Mouse (Mus musculus) brown adipose tissue, adult 24 weeks (tissue): ENCODE measurements around the gene Rbm47. TPM values are rescaled to one million over a fixed set of nuclear protein-coding genes. Genes with fewer than 3 reads are reported as not detected.

Experiments
- H3K27ac ChIP-seq: fragments of 200-500 bp; replicated peaks from 2 replicates; pipeline ENCODE4 v1.5.1; 2012; ENCODE audit warnings: low read depth, mild to moderate bottlenecking, low read length
- H3K4me1 ChIP-seq: fragments of 200-500 bp; 2 replicates; pipeline ENCODE4 v1.6.1; 2012; ENCODE audit warnings: low read length, mixed read lengths; ENCODE audit not compliant: control insufficient read depth, insufficient read depth, insufficient read length
- H3K4me3 ChIP-seq: fragments of 200-500 bp; 2 replicates; pipeline ENCODE4 v1.5.1; 2012; ENCODE audit warnings: low read depth, mild to moderate bottlenecking, low read length, moderate library complexity; ENCODE audit not compliant: insufficient read depth
- polyA plus RNA-seq: library from polyadenylated mRNA; stranded (reverse); fragments of >200 nt; gene quantifications from 2 replicates; pipeline ENCODE4 v1.2.4, GENCODE M21; 2012; ENCODE audit not compliant: missing spikeins, insufficient read depth, insufficient read length

Rbm47 gene
- polyA plus RNA-seq, 1 experiment, result 37.5 TPM

GRCm38 (mm10) chr5:66077416-66077815 is 95.5 kb downstream of the Rbm47 start:
- H3K4me3 ChIP-seq, result no peak overlapping the region
- H3K27ac ChIP-seq, result peak overlapping the region; percentile 20
- H3K4me1 ChIP-seq, result peaks cover 16% of the 10 kb centered on the region; the same call in 1 of the 2 replicates

- H3K4me1 ChIP-seq, result peaks cover 16% of the 10 kb centered on the region; the same call in 1 of the 2 replicates
- no peak overlapping the region for H3K4me3 ChIP-seq
- peak overlapping the region; percentile 20; the same call in 1 of the 2 replicates for H3K27ac ChIP-seq
Measured at GRCm38 (mm10) chr5:66076685-66077301, 96.1 kb downstream of the Rbm47 start.

- Histone ChIP-seq H3K27ac (peak overlapping the region; percentile 77), H3K4me1 (peaks cover 16% of the 10 kb centered on the region; the same call in 1 of the 2 replicates), H3K4me3 (no peak overlapping the region)
Measured at GRCm38 (mm10) chr5:66075906-66076305, 97.0 kb downstream of the Rbm47 start.

GRCm38 (mm10) chr5:66075032-66075488 is 97.9 kb downstream of the Rbm47 start:
- peak overlapping the region; percentile 77 for H3K27ac ChIP-seq
- H3K4me3 ChIP-seq, result no peak overlapping the region
- H3K4me1 ChIP-seq, result peaks cover 16% of the 10 kb centered on the region; the same call in 1 of the 2 replicates

- Histone ChIP-seq H3K4me3 (no peak overlapping the region), H3K27ac (peak overlapping the region; percentile 14; the same call in 1 of the 2 replicates), H3K4me1 (peaks cover 19% of the 10 kb centered on the region)
Measured at GRCm38 (mm10) chr5:66074235-66074634, 98.7 kb downstream of the Rbm47 start.

GRCm38 (mm10) chr5:66073604-66074164 is 99.2 kb downstream of the Rbm47 start:
- Histone ChIP-seq H3K27ac (no peak overlapping the region), H3K4me3 (no peak overlapping the region)

GRCm38 (mm10) chr5:66071722-66072121 is 101.2 kb downstream of the Rbm47 start:
- peaks cover 17% of the 10 kb centered on the region for H3K4me1 ChIP-seq
- no peak overlapping the region for H3K4me3 ChIP-seq
- no peak overlapping the region for H3K27ac ChIP-seq

More at GRCm38 (mm10) chr5:66073604-66074164, 99.2 kb downstream of the Rbm47 start:
- H3K4me1 ChIP-seq, result peaks cover 19% of the 10 kb centered on the region

- Histone ChIP-seq H3K4me1 (peaks cover 8% of the 10 kb centered on the region; the same call in 1 of the 2 replicates), H3K4me3 (no peak overlapping the region), H3K27ac (no peak overlapping the region)
Measured at GRCm38 (mm10) chr5:66070350-66070749, 102.6 kb downstream of the Rbm47 start.

GRCm38 (mm10) chr5:66069470-66070144 is 103.3 kb downstream of the Rbm47 start:
- peaks cover 4% of the 10 kb centered on the region; the same call in 1 of the 2 replicates for H3K4me1 ChIP-seq
- peak overlapping the region; percentile 59 for H3K4me3 ChIP-seq
- peak overlapping the region; percentile 67 for H3K27ac ChIP-seq

- Histone ChIP-seq H3K27ac (no peak overlapping the region), H3K4me3 (peak overlapping the region; percentile 59; the same call in 1 of the 2 replicates), H3K4me1 (peaks cover 4% of the 10 kb centered on the region; the same call in 1 of the 2 replicates)
Measured at GRCm38 (mm10) chr5:66069133-66069469, 103.8 kb downstream of the Rbm47 start.

- Histone ChIP-seq H3K27ac (0 out of 2 replicates have a peak overlapping the region, but pooled peaks have one; percentile 13), H3K4me3 (no peak overlapping the region)
Measured at GRCm38 (mm10) chr5:66068068-66068920, 104.6 kb downstream of the Rbm47 start.

GRCm38 (mm10) chr5:66067219-66067618 is 105.7 kb downstream of the Rbm47 start:
- 0 out of 2 replicates have a peak overlapping the region, but pooled peaks have one; percentile 13 for H3K27ac ChIP-seq
- H3K4me3 ChIP-seq, result no peak overlapping the region
- peaks cover 11% of the 10 kb centered on the region for H3K4me1 ChIP-seq

More at GRCm38 (mm10) chr5:66068068-66068920, 104.6 kb downstream of the Rbm47 start:
- H3K4me1 ChIP-seq, result peaks cover 6% of the 10 kb centered on the region

- Histone ChIP-seq H3K27ac (no peak overlapping the region), H3K4me3 (no peak overlapping the region), H3K4me1 (peaks cover 7% of the 10 kb centered on the region)
Measured at GRCm38 (mm10) chr5:66062930-66063220, 110.0 kb downstream of the Rbm47 start.

- Histone ChIP-seq H3K4me1 (peaks cover 7% of the 10 kb centered on the region), H3K4me3 (no peak overlapping the region), H3K27ac (0 out of 2 replicates have a peak overlapping the region, but pooled peaks have one; percentile 8)
Measured at GRCm38 (mm10) chr5:66062046-66062929, 110.6 kb downstream of the Rbm47 start.
